Mouse (Mus musculus) bone marrow macrophage, adult 2 months (primary cell): ENCODE measurements around the gene Vwa1.

ENCODE experiments used
- CTCF ChIP-seq: IDR thresholded peaks from 2 replicates; pipeline ENCODE4 v1.5.1; 2012; ENCODE audit warnings: low read depth, mild to moderate bottlenecking, low read length, moderate library complexity
- POLR2A ChIP-seq: IDR thresholded peaks from 2 replicates; pipeline ENCODE4 v1.6.1; 2012; ENCODE audit warnings: mild to moderate bottlenecking, low read depth, low read length, borderline replicate concordance

GRCm38 (mm10) chr4:155777816-155778215 is 3.3 kb upstream of the Vwa1 start:
- no peak for TF ChIP-seq CTCF
- no peak for TF ChIP-seq POLR2A
